Mouse (Mus musculus): ENCODE data around the gene Rbfox3.

DNA sequence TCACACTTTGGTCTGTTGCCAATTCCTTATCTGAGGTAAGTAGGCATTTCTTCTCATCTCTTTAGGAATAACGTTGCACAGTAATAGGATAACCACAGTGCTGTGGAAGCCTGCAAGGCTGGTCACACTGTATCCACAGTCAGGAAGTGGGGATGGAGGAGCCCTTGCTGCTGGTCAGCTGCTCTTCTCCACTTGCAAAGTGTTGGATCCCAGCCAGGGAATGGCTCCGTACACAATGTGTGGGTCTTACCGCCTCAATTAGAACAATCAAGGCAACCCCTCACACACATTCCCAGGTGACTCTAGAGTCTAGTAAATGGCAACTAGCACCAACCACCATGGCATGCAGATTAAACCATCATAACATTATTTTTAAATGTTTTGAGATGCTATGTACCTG is 266.2 kb downstream of the Rbfox3 start:
- TF ChIP-seq CTCF (IDR thresholded peaks at IDR 0.05; ENCODE audit: low read depth, low read length) (no peak), GATA1 (IDR thresholded peaks at IDR 0.05; ENCODE audit: borderline replicate concordance, low read length) (no peak), TAL1 (conservative IDR thresholded peaks at IDR 0.05; ENCODE audit: low read depth, low read length) (no peak)

Data from G1E (cell line).